Mouse (Mus musculus) ES-E14 (cell line): ENCODE data around the gene Slc39a11.

Source experiments
- CHD2 ChIP-seq: IDR thresholded peaks from 2 replicates; pipeline ENCODE4 v1.6.1; 2014; ENCODE audit warnings: mild to moderate bottlenecking, low read depth, low read length, inconsistent platforms
- MAFK ChIP-seq: IDR thresholded peaks from 2 replicates; pipeline ENCODE4 v1.6.1; 2014; ENCODE audit warnings: mild to moderate bottlenecking, low read depth, low read length, inconsistent platforms; ENCODE audit not compliant: insufficient read depth
- ZC3H11A ChIP-seq: IDR thresholded peaks from 2 replicates; pipeline ENCODE4 v1.6.1; 2012; ENCODE audit warnings: low read depth, mild to moderate bottlenecking, inconsistent platforms, low read length, borderline replicate concordance
- ZNF384 ChIP-seq: IDR thresholded peaks from 2 replicates; pipeline ENCODE4 v1.6.1; 2012; ENCODE audit warnings: low read depth, low read length, inconsistent platforms

GRCm38 (mm10) chr11:113277034-113277612, 372.8 kb downstream of the Slc39a11 start:
- TF ChIP-seq ZC3H11A (no peak), MAFK (no peak), ZNF384 (no peak), CHD2 (no peak)
